Mouse (Mus musculus) embryo, embryonic 9.5 days (tissue): ENCODE results near the gene Prkch.
"Not testable (repeated sequence)": the region's sequence is repeated elsewhere in the genome, so short reads cannot be mapped to it uniquely, and the experiment has no call there.

Experiments used
- DNase-seq: peaks from one replicate; pipeline ENCODE4 v3.0.0-alpha.2; 2017; ENCODE audit errors: extremely low spot score

Gene Prkch

GRCm38 (mm10) chr12:73584610-73585240, at the start of gene Prkch:
TSS of gene Prkch (plus strand) at chr12:73584796.
- DNase-seq: peak; percentile 87

GRCm38 (mm10) chr12:73537499-73538138, 47.0 kb upstream of the Prkch start:
- DNase-seq: peak; percentile 49

- not testable (repeated sequence) for DNase-seq
Measured at GRCm38 (mm10) chr12:73538139-73538508, 46.5 kb upstream of the Prkch start.

- no peak for DNase-seq
Measured at GRCm38 (mm10) chr12:73539151-73539550, 45.4 kb upstream of the Prkch start.

GRCm38 (mm10) chr12:73540402-73540801, 44.2 kb upstream of the Prkch start:
- DNase-seq: no peak

- DNase-seq: no peak
Measured at GRCm38 (mm10) chr12:73543191-73543590, 41.4 kb upstream of the Prkch start.

- peak; percentile 15 for DNase-seq
Measured at GRCm38 (mm10) chr12:73544736-73545671, 39.6 kb upstream of the Prkch start.

GRCm38 (mm10) chr12:73545672-73546085, 38.9 kb upstream of the Prkch start:
- peak; percentile 55 for DNase-seq

- DNase-seq: peak; percentile 52
Measured at GRCm38 (mm10) chr12:73546086-73546711, 38.4 kb upstream of the Prkch start, which contains the start of gene Tmem30b. TSS of gene Tmem30b (minus strand) at chr12:73546392.

- peak; percentile 36 for DNase-seq
Measured at GRCm38 (mm10) chr12:73547646-73548045, 37.0 kb upstream of the Prkch start.

- DNase-seq: no peak
Measured at GRCm38 (mm10) chr12:73548259-73548658, 36.3 kb upstream of the Prkch start.

- DNase-seq: peak; percentile 74
Measured at GRCm38 (mm10) chr12:73554155-73554554, 30.4 kb upstream of the Prkch start.

- DNase-seq: no peak
Measured at GRCm38 (mm10) chr12:73558525-73559195, 25.9 kb upstream of the Prkch start.

- DNase-seq: no peak
Measured at GRCm38 (mm10) chr12:73560091-73560490, 24.5 kb upstream of the Prkch start.

- DNase-seq: not testable (repeated sequence)
Measured at GRCm38 (mm10) chr12:73563122-73563521, 21.5 kb upstream of the Prkch start.

- no peak for DNase-seq
Measured at GRCm38 (mm10) chr12:73564176-73564575, 20.4 kb upstream of the Prkch start.

GRCm38 (mm10) chr12:73564795-73565619, 19.6 kb upstream of the Prkch start:
- peak; percentile 55 for DNase-seq

- no peak for DNase-seq
Measured at GRCm38 (mm10) chr12:73565620-73565969, 19.0 kb upstream of the Prkch start.

- DNase-seq: no peak
Measured at GRCm38 (mm10) chr12:73574632-73575031, 10.0 kb upstream of the Prkch start.

- no peak for DNase-seq
Measured at GRCm38 (mm10) chr12:73578141-73578540, 6.5 kb upstream of the Prkch start.
